Mouse (Mus musculus): Measurements from ENCODE around the gene Ggact. TPM values are rescaled to one million over a fixed set of nuclear protein-coding genes. Genes with fewer than 3 reads are reported as not detected.

The Ggact gene
- 4.6 and 4.8 TPM in 2 replicates for polyA plus RNA-seq (2015; fragmentation: Nextera tagmentation; extraction: Ambion mirVana)

DNA sequence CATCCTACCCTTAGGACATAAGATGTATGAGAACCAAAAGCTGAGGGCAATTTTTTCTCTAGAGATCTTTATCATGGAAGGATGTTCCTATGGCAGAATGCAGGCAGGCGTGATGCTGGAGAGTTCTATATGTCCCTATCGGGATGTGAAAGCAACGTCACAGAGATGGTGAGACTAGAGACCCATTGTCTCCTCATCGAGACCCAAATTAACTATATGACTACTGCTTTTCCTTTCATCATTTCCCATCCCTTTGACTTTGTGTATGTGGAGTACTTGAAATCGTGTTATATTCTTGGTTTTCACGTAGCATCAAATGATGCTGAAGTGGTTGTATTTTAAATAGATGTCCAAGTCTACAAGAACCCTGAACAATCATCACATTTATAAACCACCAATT, at the start of gene Ggact:
TSS of gene Ggact (minus strand) at position 101 of the 400 bp plus-strand sequence.
- 80% methylated on average over 6 of the region's 6 CpGs for WGBS
- Histone ChIP-seq H3K36me3 (0 out of 2 replicates have a peak, but pooled peaks cover 3% of the 10 kb centered on the region), H3K4me2 (replicated peaks) (peak within 1 kb of the TSS; percentile 88), H3K9me3 (no peaks in the 10 kb centered on the region), H3K27me3 (peaks cover 12% of the 10 kb centered on the region; the same call in 1 of the 2 replicates), H3K4me3 (peak within 1 kb of the TSS; percentile 49), H3K4me1 (peaks cover 10% of the 10 kb centered on the region; the same call in 1 of the 2 replicates), H3K27ac (replicated peaks) (no peak within 1 kb of the TSS), H3K9ac (replicated peaks) (peak within 1 kb of the TSS; percentile 52)
- no peak for ATAC-seq (replicated peaks)

DNA sequence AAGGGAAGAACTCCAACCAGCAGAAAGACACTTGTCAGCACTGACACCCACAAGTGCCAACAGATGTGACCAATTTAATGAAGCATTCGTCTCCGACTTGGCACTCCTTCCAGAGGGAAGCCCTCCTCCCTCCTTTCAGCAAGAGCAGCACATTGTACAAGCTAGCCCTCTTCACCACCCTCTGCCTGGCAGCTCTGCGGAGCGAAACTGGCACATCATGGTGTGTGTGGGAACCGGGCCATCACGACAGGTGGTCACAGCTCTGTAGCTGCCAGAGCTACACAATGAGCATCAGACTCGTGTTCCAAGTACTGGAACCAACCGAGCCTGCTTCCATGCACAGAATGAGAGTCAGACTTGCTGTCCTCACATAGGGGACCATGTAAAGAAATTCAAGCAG, 44.4 kb upstream of the Ggact start:
- 0 out of 2 replicates have a peak overlapping the region, but pooled peaks have one; percentile 36 for H3K27ac ChIP-seq (replicated peaks)
- peaks cover 10% of the 10 kb centered on the region; the same call in 1 of the 2 replicates for H3K36me3 ChIP-seq
- no peak overlapping the region for H3K4me2 ChIP-seq (replicated peaks)
- peaks cover 21% of the 10 kb centered on the region for H3K4me1 ChIP-seq
- no peak overlapping the region for H3K4me3 ChIP-seq
- H3K27me3 ChIP-seq, result no peaks in the 10 kb centered on the region
- peak; percentile 100 for ATAC-seq (replicated peaks)
- WGBS, result 24% methylated on average over 8 of the region's 8 CpGs
- H3K9me3 ChIP-seq, result no peaks in the 10 kb centered on the region
- H3K9ac ChIP-seq (replicated peaks), result no peak overlapping the region

GRCm38 (mm10) chr14:122953331-122953730, 39.8 kb upstream of the Ggact start:
- H3K36me3 ChIP-seq, result no peaks in the 10 kb centered on the region; the same call in 1 of the 2 replicates
- peaks cover 16% of the 10 kb centered on the region for H3K4me1 ChIP-seq
- H3K9ac ChIP-seq (replicated peaks), result no peak overlapping the region
- H3K4me3 ChIP-seq, result no peak overlapping the region
- no peak overlapping the region for H3K4me2 ChIP-seq (replicated peaks)
- H3K27me3 ChIP-seq, result no peaks in the 10 kb centered on the region
- WGBS, result 8% methylated on average over 1 of the region's 1 CpGs
- no peaks in the 10 kb centered on the region for H3K9me3 ChIP-seq
- H3K27ac ChIP-seq (replicated peaks), result no peak overlapping the region
- ATAC-seq (replicated peaks), result peak; percentile 30; the same call in 1 of the 2 replicates

GRCm38 (mm10) chr14:122952556-122952955, 39.0 kb upstream of the Ggact start:
- Histone ChIP-seq H3K27me3 (no peaks in the 10 kb centered on the region), H3K9ac (replicated peaks) (no peak overlapping the region), H3K4me3 (no peak overlapping the region), H3K27ac (replicated peaks) (no peak overlapping the region), H3K9me3 (no peaks in the 10 kb centered on the region), H3K4me2 (replicated peaks) (no peak overlapping the region), H3K36me3 (no peaks in the 10 kb centered on the region; the same call in 1 of the 2 replicates), H3K4me1 (peaks cover 8% of the 10 kb centered on the region)
- WGBS, result 81% methylated on average over 1 of the region's 1 CpGs
- no peak for ATAC-seq (replicated peaks)

DNA sequence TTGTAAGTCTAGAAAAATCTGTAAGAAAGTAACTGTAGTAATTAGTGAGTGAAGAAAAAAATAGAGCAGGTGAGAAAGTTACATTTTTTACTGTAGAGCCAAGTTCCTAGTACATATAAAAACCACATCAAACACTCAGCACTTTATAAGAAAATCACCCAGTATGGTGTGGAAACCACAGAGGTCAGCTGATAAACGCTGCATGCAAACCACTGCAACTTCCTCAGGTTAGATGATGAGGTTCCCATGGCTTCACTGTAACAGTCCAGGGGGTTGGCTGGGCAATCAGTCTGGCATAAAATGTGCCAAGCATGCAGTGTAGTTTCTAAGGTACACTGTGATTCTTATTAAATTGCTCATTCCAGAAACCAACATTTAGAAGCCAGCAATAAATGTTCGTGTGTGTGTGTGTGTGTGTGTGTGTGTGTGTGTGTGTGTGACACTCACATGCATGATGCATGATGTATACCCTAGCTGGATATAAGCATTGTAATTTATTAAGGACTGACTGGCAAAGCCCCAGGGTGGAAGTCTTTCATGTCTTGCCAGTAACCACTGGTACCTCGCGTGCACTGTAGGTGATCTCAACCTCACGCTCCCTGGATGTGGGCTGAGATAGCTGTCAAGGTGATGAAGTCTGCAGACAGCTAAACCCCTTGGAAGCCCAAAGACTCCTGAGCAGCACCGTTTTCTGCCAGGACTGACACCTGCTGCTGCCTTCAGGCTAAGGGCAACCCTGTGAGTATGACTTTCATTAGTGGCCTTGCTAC, 38.3 kb upstream of the Ggact start:
- no peaks in the 10 kb centered on the region for H3K9me3 ChIP-seq
- ATAC-seq (replicated peaks), result no peak
- no peak overlapping the region for H3K27ac ChIP-seq (replicated peaks)
- no peak overlapping the region for H3K4me2 ChIP-seq (replicated peaks)
- no peak overlapping the region for H3K9ac ChIP-seq (replicated peaks)
- H3K27me3 ChIP-seq, result no peaks in the 10 kb centered on the region
- 73% methylated on average over 6 of the region's 6 CpGs for WGBS
- no peak overlapping the region for H3K4me3 ChIP-seq
- H3K36me3 ChIP-seq, result no peaks in the 10 kb centered on the region; the same call in 1 of the 2 replicates
- peaks cover 8% of the 10 kb centered on the region for H3K4me1 ChIP-seq

DNA sequence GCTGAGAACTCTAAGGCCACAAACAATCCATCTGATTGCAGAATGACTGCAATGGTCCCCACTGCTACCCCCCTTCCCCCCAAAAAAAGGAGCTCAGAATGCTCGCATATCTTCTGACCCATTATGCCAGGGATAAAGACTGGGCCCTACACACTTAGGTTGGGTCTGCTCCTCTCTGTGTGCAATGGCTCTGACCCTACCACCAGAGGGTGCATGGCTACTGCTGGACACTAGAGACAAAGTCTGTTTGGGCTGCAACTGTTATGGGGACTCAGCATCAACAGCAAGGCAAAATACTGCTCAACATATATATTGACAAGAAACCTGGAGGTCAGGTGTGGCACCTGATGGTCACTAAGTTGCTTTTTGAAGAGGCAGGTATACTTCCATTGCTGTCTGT, 37.4 kb upstream of the Ggact start:
- ATAC-seq (replicated peaks), result no peak
- 88% methylated on average over 1 of the region's 1 CpGs for whole genome bisulfite sequencing
- no peak overlapping the region for H3K4me3 ChIP-seq
- H3K4me2 ChIP-seq (replicated peaks), result no peak overlapping the region
- no peaks in the 10 kb centered on the region for H3K9me3 ChIP-seq
- no peaks in the 10 kb centered on the region for H3K27me3 ChIP-seq
- no peak overlapping the region for H3K27ac ChIP-seq (replicated peaks)
- H3K9ac ChIP-seq (replicated peaks), result no peak overlapping the region
- peaks cover 8% of the 10 kb centered on the region for H3K4me1 ChIP-seq
- no peaks in the 10 kb centered on the region; the same call in 1 of the 2 replicates for H3K36me3 ChIP-seq

GRCm38 (mm10) chr14:122943475-122943853, 29.9 kb upstream of the Ggact start:
- Histone ChIP-seq H3K4me3 (no peak overlapping the region), H3K9me3 (no peaks in the 10 kb centered on the region), H3K4me2 (replicated peaks) (no peak overlapping the region), H3K27me3 (no peaks in the 10 kb centered on the region), H3K36me3 (peaks cover 12% of the 10 kb centered on the region; the same call in 1 of the 2 replicates), H3K27ac (replicated peaks) (no peak overlapping the region; the same call in 1 of the 2 replicates), H3K9ac (replicated peaks) (no peak overlapping the region), H3K4me1 (peaks cover 12% of the 10 kb centered on the region)
- 31% methylated on average over 3 of the region's 3 CpGs for WGBS
- peak; percentile 74 for ATAC-seq (replicated peaks)

- no peaks in the 10 kb centered on the region for H3K27me3 ChIP-seq
- H3K9ac ChIP-seq (replicated peaks), result no peak overlapping the region
- H3K9me3 ChIP-seq, result no peaks in the 10 kb centered on the region
- H3K27ac ChIP-seq (replicated peaks), result no peak overlapping the region
- ATAC-seq (replicated peaks), result peak; percentile 95
- 14% methylated on average over 4 of the region's 4 CpGs for WGBS
- H3K36me3 ChIP-seq, result peaks cover 12% of the 10 kb centered on the region; the same call in 1 of the 2 replicates
- no peak overlapping the region for H3K4me2 ChIP-seq (replicated peaks)
- peaks cover 12% of the 10 kb centered on the region for H3K4me1 ChIP-seq
- H3K4me3 ChIP-seq, result no peak overlapping the region
Observed at GRCm38 (mm10) chr14:122942757-122943474, 29.4 kb upstream of the Ggact start.

- Histone ChIP-seq H3K9me3 (no peaks in the 10 kb centered on the region), H3K4me3 (no peak overlapping the region), H3K4me2 (replicated peaks) (no peak overlapping the region), H3K27me3 (no peaks in the 10 kb centered on the region), H3K9ac (replicated peaks) (no peak overlapping the region), H3K4me1 (no peaks in the 10 kb centered on the region), H3K36me3 (peaks cover 11% of the 10 kb centered on the region; the same call in 1 of the 2 replicates), H3K27ac (replicated peaks) (no peak overlapping the region)
- no peak for ATAC-seq (replicated peaks)
- 76% methylated on average over 1 of the region's 1 CpGs for WGBS
Observed at GRCm38 (mm10) chr14:122936460-122936859, 22.9 kb upstream of the Ggact start.

DNA sequence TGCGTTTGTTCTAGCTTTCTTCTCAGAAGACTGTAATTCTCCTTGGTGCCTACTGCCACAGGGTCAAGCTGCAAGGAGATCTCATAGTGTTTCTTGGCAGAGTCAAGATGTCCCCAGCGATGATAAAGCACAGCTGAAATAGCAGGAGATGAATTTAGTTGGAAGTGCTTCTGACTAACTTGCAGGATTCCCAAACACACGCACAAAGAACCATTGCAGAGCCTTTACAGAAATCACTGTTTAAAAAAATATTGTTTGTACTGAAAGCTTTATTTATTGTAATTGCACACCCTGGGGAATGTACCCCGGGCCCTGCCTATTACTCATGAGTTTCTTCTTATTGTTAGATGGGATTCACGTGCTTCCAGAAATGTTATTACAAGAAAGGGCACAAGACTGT, 6.5 kb upstream of the Ggact start:
- Histone ChIP-seq H3K9me3 (no peaks in the 10 kb centered on the region), H3K9ac (replicated peaks) (no peak overlapping the region), H3K27ac (replicated peaks) (no peak overlapping the region), H3K27me3 (no peaks in the 10 kb centered on the region), H3K4me2 (replicated peaks) (no peak overlapping the region), H3K4me1 (no peaks in the 10 kb centered on the region), H3K4me3 (no peak overlapping the region), H3K36me3 (peaks cover 6% of the 10 kb centered on the region; the same call in 1 of the 2 replicates)
- no peak for ATAC-seq (replicated peaks)
- 80% methylated on average over 5 of the region's 5 CpGs for WGBS

GRCm38 (mm10) chr14:122917676-122918075, 4.1 kb upstream of the Ggact start:
- H3K4me2 ChIP-seq (replicated peaks), result no peak overlapping the region
- H3K4me3 ChIP-seq, result no peak overlapping the region
- no peak for ATAC-seq (replicated peaks)
- no peak overlapping the region for H3K27ac ChIP-seq (replicated peaks)
- H3K4me1 ChIP-seq, result peaks cover 6% of the 10 kb centered on the region; the same call in 1 of the 2 replicates
- WGBS, result 100% methylated on average over 1 of the region's 1 CpGs
- H3K9me3 ChIP-seq, result no peaks in the 10 kb centered on the region
- H3K9ac ChIP-seq (replicated peaks), result no peak overlapping the region
- 0 out of 2 replicates have a peak, but pooled peaks cover 3% of the 10 kb centered on the region for H3K36me3 ChIP-seq
- peaks cover 12% of the 10 kb centered on the region; the same call in 1 of the 2 replicates for H3K27me3 ChIP-seq

Measured in forebrain, embryonic 15.5 days (tissue).